Mouse (Mus musculus): ENCODE data around the gene 2900026A02Rik. TPM values are rescaled to one million over a fixed set of nuclear protein-coding genes. Genes with fewer than 3 reads are reported as not detected.

Gene 2900026A02Rik
- total RNA-seq, 1 experiment from 2014 or later = 9.7 TPM

- no peak for ATAC-seq (replicated peaks in 1 of 2; ENCODE audit: insufficient read depth in 1 of 2, low FRiP score in 2 of 2, low TSS enrichment in 1 of 2, low read depth in 1 of 2, poor library complexity in 2 of 2, severe bottlenecking in 2 of 2)
Measured at GRCm38 (mm10) chr5:113142018-113142417, 79.0 kb downstream of the 2900026A02Rik start.

DNA sequence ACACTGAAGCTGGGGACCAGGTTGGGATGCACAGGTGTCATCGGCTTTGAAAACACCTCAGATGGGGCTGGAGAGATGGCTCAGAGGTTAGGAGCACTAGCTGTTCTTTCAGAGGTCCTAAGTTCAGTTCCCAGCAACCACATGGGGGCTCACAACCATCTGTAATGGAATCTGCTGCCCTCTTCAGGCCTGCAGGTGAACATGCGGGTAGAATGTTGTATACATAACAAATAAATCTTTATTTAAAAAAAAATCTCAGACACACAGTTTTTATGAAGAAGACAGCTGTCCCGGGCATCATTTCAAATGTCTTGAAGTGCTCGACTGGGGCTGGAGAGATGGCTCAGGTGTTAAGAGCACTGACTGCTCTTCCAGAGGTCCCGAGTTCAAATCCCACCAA, 80.2 kb downstream of the 2900026A02Rik start:
- ATAC-seq (replicated peaks in 1 of 2; ENCODE audit: insufficient read depth in 1 of 2, low FRiP score in 2 of 2, low TSS enrichment in 1 of 2, low read depth in 1 of 2, poor library complexity in 2 of 2, severe bottlenecking in 2 of 2) = no peak

- no peak for ATAC-seq (replicated peaks in 1 of 2; ENCODE audit: insufficient read depth in 1 of 2, low FRiP score in 2 of 2, low TSS enrichment in 1 of 2, low read depth in 1 of 2, poor library complexity in 2 of 2, severe bottlenecking in 2 of 2)
Measured at GRCm38 (mm10) chr5:113140051-113140450, 81.0 kb downstream of the 2900026A02Rik start.

- ATAC-seq (replicated peaks in 1 of 2; ENCODE audit: insufficient read depth in 1 of 2, low FRiP score in 2 of 2, low TSS enrichment in 1 of 2, low read depth in 1 of 2, poor library complexity in 2 of 2, severe bottlenecking in 2 of 2) = no peak
Measured at GRCm38 (mm10) chr5:113139064-113139726, 81.8 kb downstream of the 2900026A02Rik start.

DNA sequence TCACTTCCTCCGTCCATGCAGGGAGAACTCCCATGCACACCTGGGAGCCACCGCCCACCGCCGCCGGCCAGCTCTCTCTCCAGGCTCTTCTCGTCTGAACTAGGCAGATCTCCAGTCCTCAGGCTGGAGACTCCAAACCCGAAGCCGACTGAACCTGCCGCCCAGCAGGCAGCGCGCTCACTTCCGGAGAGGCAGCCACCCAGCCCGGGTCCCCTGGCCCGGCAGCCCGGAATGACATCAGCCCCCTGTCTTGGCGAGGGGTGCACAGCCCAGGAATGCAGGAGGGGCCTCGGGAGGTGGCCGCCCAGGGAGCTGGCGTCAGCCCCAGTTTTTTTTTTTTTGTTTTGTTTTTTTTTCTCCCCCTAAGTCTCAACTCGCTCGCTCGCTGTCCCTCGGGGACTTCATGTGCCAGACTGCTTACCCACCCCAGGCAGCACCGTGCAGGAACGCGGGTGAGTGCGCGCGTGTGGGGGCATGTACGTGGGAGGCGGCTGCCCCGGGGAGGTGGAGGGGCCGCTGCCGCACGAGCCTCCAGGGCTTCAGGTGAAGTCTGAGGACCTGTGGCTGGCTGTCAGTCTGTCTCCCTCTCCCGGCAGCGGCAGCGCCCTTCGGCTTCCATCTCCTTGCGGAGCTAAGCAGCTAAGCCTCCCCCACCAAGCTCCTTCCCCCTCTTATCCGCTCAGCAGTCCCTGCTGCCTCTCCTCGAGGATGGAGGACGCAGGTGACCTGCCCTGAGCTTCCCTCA, 82.5 kb downstream of the 2900026A02Rik start:
- ATAC-seq (replicated peaks in 1 of 2; ENCODE audit: insufficient read depth in 1 of 2, low FRiP score in 2 of 2, low TSS enrichment in 1 of 2, low read depth in 1 of 2, poor library complexity in 2 of 2, severe bottlenecking in 2 of 2) = peak; percentile 38 to 59

DNA sequence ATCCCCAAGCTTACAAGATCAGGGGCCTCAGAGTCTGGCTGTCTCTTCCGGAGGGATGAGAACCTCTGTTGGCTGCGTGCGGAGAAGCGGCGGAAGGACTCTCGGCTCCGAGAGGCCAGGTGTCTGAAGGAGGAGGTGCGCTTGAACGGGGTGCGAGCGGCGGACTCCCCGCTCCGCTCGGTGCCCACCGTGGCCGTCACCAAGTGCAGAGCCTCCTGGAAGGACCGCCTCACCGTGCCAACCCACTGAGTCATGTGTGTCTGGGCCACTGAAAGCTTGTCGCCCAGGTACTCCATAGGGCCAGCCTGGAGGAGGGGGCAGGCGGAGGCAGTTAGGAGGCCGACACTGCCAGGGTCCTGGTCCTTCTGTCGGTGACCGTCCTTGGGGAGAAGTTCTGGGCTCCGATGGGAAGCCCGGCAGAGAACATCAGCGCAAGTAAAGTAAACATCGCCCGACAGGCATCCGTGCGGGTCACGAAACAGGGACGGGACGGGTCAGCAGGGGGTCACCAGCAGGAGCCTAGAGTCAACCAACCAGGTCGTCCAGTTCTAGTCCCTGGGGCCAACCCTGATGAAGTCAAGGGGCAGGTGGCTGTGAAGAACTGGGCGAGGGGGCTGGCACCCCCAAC, 83.2 kb downstream of the 2900026A02Rik start:
- no peak for ATAC-seq (replicated peaks in 1 of 2; ENCODE audit: insufficient read depth in 1 of 2, low FRiP score in 2 of 2, low TSS enrichment in 1 of 2, low read depth in 1 of 2, poor library complexity in 2 of 2, severe bottlenecking in 2 of 2)

DNA sequence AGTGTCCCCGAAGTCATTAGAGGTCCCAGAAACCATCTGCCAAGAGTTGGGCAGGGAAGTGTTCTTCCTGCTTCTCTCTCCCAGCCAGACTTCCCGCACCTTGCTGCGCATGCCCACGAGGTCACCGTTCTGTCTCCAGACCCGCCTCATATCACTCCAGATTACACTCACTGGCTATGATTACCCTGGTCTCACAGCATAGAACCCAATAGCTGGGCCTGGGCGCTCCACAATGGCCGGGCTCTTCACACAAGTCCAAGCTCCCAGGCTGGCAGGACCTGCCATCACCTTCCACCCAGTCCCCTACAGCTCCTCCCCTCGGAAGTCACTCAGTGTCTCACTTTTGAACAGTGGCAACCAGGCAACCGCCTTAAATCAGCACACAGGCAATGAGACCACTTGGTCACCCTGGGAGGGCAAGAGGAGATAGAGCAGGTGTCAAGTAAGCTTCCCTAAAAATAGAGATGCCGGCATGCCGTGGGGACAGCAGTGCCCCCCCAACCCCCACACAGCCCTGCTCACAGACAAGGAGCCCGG, 84.0 kb downstream of the 2900026A02Rik start:
- ATAC-seq (replicated peaks in 1 of 2; ENCODE audit: insufficient read depth in 1 of 2, low FRiP score in 2 of 2, low TSS enrichment in 1 of 2, low read depth in 1 of 2, poor library complexity in 2 of 2, severe bottlenecking in 2 of 2) = peak in 1 of 2 experiments; percentile 12; a peak in 1 of 4 replicates

DNA sequence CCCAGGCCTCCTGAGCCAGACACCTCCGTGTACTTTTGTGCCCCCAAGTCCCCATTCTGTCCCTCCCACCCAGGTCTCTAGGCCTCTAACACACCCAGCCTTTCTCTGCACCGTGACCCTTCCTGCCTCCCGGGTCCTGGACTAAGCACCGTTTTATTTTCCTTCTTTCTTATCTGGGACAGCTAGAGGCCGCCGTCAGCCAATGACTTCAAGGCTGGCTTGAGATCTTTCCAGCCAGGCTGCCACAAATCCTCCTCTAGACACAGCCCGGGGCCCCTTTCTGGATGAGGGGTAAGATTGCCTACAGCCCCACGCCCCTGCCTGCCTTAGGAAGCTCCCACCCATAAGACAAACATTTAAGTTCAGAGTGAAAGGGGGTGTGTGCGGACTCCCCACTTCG, 85.5 kb downstream of the 2900026A02Rik start:
- no peak for ATAC-seq (replicated peaks in 1 of 2; ENCODE audit: insufficient read depth in 1 of 2, low FRiP score in 2 of 2, low TSS enrichment in 1 of 2, low read depth in 1 of 2, poor library complexity in 2 of 2, severe bottlenecking in 2 of 2)

GRCm38 (mm10) chr5:113133722-113134710, 87.0 kb downstream of the 2900026A02Rik start:
- no peak for ATAC-seq (replicated peaks in 1 of 2; ENCODE audit: insufficient read depth in 1 of 2, low FRiP score in 2 of 2, low TSS enrichment in 1 of 2, low read depth in 1 of 2, poor library complexity in 2 of 2, severe bottlenecking in 2 of 2)

GRCm38 (mm10) chr5:113133080-113133491, 88.0 kb downstream of the 2900026A02Rik start:
- ATAC-seq (replicated peaks in 1 of 2; ENCODE audit: insufficient read depth in 1 of 2, low FRiP score in 2 of 2, low TSS enrichment in 1 of 2, low read depth in 1 of 2, poor library complexity in 2 of 2, severe bottlenecking in 2 of 2) = no peak

- peak; percentile 57 to 74 for ATAC-seq (replicated peaks in 1 of 2; ENCODE audit: insufficient read depth in 1 of 2, low FRiP score in 2 of 2, low TSS enrichment in 1 of 2, low read depth in 1 of 2, poor library complexity in 2 of 2, severe bottlenecking in 2 of 2)
Measured at GRCm38 (mm10) chr5:113132635-113133041, 88.4 kb downstream of the 2900026A02Rik start.

DNA sequence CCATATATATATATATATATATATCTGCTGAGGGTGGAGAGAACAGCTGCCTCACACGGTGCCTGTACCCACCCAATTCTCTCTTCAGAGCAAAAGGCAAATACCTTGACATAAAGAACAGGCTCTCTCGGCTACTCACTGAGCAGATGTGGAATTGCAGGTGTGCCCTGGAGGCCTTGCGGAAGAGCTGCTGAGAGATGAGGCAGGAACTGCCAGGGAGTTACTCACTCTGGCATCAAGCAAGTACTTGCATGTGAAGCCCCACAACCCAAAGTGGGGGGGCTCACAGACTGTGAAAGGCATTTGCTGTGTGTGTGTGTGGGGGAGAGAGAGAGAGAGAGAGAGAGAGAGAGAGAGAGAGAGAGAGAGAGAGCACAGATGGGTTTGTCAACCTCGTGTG, 92.6 kb downstream of the 2900026A02Rik start:
- ATAC-seq (replicated peaks in 1 of 2; ENCODE audit: insufficient read depth in 1 of 2, low FRiP score in 2 of 2, low TSS enrichment in 1 of 2, low read depth in 1 of 2, poor library complexity in 2 of 2, severe bottlenecking in 2 of 2) = no peak

- no peak for ATAC-seq (replicated peaks in 1 of 2; ENCODE audit: insufficient read depth in 1 of 2, low FRiP score in 2 of 2, low TSS enrichment in 1 of 2, low read depth in 1 of 2, poor library complexity in 2 of 2, severe bottlenecking in 2 of 2)
Measured at GRCm38 (mm10) chr5:113126476-113126875, 94.6 kb downstream of the 2900026A02Rik start.

DNA sequence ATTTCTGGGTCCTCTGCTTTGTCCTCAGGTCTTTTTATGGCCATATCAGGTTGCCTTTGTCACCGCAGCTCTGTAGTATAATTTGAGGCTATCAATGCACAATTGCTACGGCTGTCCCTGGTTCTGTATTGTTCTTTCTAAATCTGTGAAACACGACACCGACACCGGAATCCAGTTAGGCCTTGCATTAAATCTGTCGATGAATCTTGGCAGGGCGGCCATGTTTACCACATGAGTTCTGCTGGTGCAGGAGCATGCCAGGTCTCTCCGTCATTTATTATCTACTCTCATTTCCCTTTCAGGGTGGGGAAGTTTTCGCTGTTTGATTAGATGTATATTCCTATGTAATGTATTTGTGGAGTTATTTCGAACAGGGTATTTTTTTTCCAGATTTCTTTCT, 97.3 kb downstream of the 2900026A02Rik start:
- ATAC-seq (replicated peaks in 1 of 2; ENCODE audit: insufficient read depth in 1 of 2, low FRiP score in 2 of 2, low TSS enrichment in 1 of 2, low read depth in 1 of 2, poor library complexity in 2 of 2, severe bottlenecking in 2 of 2) = no peak

DNA sequence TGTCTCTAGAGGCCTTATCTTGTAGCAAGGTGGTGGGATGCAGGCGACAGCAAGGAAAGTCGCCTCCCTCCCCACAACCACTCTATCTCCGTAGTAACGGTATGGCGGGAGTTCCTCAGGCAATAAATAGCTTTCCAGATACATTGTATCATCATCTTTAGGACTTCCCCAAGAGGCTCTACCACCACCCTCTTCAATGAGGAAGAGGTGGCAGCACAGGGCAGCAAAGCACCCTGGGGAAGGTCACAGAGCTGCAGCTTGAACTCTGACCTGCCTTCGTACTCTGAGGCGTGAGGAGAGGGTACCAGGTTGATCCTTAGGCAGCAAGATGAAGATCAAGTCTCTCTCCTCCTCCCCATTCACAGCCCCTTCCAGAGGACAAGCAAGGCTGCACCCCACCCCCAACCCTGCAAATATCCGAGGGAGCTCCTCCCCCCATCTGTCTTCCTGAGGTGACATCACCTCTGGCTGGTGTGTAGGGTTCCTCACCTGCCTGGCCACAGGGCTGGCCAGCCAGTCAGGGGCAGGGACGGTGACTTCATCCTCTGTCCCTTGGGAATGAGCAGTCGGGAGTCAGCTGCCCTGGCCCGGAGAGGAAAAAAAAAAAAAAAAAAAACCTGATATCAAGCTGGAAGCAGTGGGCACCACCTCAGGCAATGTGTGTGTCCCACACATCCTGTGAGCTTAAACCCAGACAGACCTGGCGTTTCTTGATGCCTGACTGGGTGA, 98.5 kb downstream of the 2900026A02Rik start:
- ATAC-seq (replicated peaks in 1 of 2; ENCODE audit: insufficient read depth in 1 of 2, low FRiP score in 2 of 2, low TSS enrichment in 1 of 2, low read depth in 1 of 2, poor library complexity in 2 of 2, severe bottlenecking in 2 of 2) = no peak

GRCm38 (mm10) chr5:113121591-113121875, 99.5 kb downstream of the 2900026A02Rik start:
- no peak for ATAC-seq (replicated peaks in 1 of 2; ENCODE audit: insufficient read depth in 1 of 2, low FRiP score in 2 of 2, low TSS enrichment in 1 of 2, low read depth in 1 of 2, poor library complexity in 2 of 2, severe bottlenecking in 2 of 2)
